Mouse (Mus musculus) lung, embryonic 15.5 days (tissue): ENCODE data around the gene Gcgr. TPM values are rescaled to one million over a fixed set of nuclear protein-coding genes. Genes with fewer than 3 reads are reported as not detected.
"Not testable (repeated sequence)": the region's sequence is repeated elsewhere in the genome, so short reads cannot be mapped to it uniquely, and the experiment has no call there.

ENCODE experiments used
- ATAC-seq: fragments of 200-750 bp; cut with Nextera tagmentation; 2 replicates; pipeline ENCODE4 v1.8.0; 2017; ENCODE audit warnings: moderate number of reproducible peaks, borderline replicate concordance; ENCODE audit not compliant: low FRiP score, low TSS enrichment; ENCODE audit errors: extremely low read depth
- H3K27ac ChIP-seq: fragments of 300-500 bp; sonication (generic); 2 replicates; pipeline ENCODE4 v1.5.1; 2015; ENCODE audit warnings: moderate library complexity, mild to moderate bottlenecking, inconsistent platforms
- H3K27me3 ChIP-seq: fragments of 300-500 bp; sonication (generic); 2 replicates; pipeline ENCODE4 v1.6.1; 2015; ENCODE audit warnings: inconsistent platforms
- H3K36me3 ChIP-seq: fragments of 300-500 bp; sonication (generic); 2 replicates; pipeline ENCODE4 v1.6.1; 2015; ENCODE audit warnings: inconsistent platforms
- H3K4me1 ChIP-seq: fragments of 300-500 bp; sonication (generic); 2 replicates; pipeline ENCODE4 v1.6.1; 2015; ENCODE audit warnings: inconsistent platforms
- H3K4me2 ChIP-seq: fragments of 300-500 bp; sonication (generic); 2 replicates; pipeline ENCODE4 v1.6.1; 2015; ENCODE audit warnings: inconsistent platforms, mild to moderate bottlenecking, moderate library complexity
- H3K4me3 ChIP-seq: fragments of 300-500 bp; sonication (generic); 2 replicates; pipeline ENCODE4 v1.5.1; 2015; ENCODE audit warnings: mild to moderate bottlenecking, inconsistent platforms
- H3K9ac ChIP-seq: fragments of 300-500 bp; sonication (generic); 2 replicates; pipeline ENCODE4 v1.6.1; 2015; ENCODE audit warnings: inconsistent platforms
- H3K9me3 ChIP-seq: fragments of 300-500 bp; sonication (generic); 2 replicates; pipeline ENCODE4 v1.6.1; 2016; ENCODE audit warnings: inconsistent platforms
- WGBS: fragments of 180-500 bp; shearing (Covaris S2); methylation state at CpG from one replicate; pipeline ENCODE4 v1.1.7; 2015; 5-methylcytosine and 5-hydroxymethylcytosine counted together
- polyA plus RNA-seq: library from polyadenylated mRNA; unstranded; fragments of >200 nt; fragmentation: Nextera tagmentation; extraction: Ambion mirVana; gene quantifications from 2 replicates; pipeline ENCODE4 v1.2.1, GENCODE M21; 2015

The Gcgr gene
- polyA plus RNA-seq, 1 experiment from 2014 or later = 1.1 TPM

- Histone ChIP-seq H3K27ac (no peak overlapping the region), H3K9me3 (no peaks in the 10 kb centered on the region), H3K9ac (no peak overlapping the region), H3K36me3 (peaks cover 12% of the 10 kb centered on the region), H3K27me3 (no peaks in the 10 kb centered on the region), H3K4me2 (no peak overlapping the region), H3K4me1 (peaks cover 9% of the 10 kb centered on the region), H3K4me3 (no peak overlapping the region)
- WGBS = 66% methylated on average over 7 of the region's 7 CpGs
- ATAC-seq = no peak
Measured at GRCm38 (mm10) chr11:120554834-120555233, 24.3 kb downstream of the Gcgr start.

GRCm38 (mm10) chr11:120555260-120555659 lies 24.8 kb downstream of the Gcgr start:
- H3K36me3 ChIP-seq = peaks cover 17% of the 10 kb centered on the region
- H3K9me3 ChIP-seq = no peaks in the 10 kb centered on the region
- no peak overlapping the region for H3K27ac ChIP-seq
- no peak overlapping the region for H3K4me2 ChIP-seq
- 65% methylated on average over 2 of the region's 2 CpGs for WGBS
- H3K4me3 ChIP-seq = no peak overlapping the region
- no peaks in the 10 kb centered on the region for H3K27me3 ChIP-seq
- no peak for ATAC-seq
- H3K4me1 ChIP-seq = peaks cover 5% of the 10 kb centered on the region
- H3K9ac ChIP-seq = no peak overlapping the region

- not testable (repeated sequence) for H3K4me1 ChIP-seq, ATAC-seq, H3K4me2 ChIP-seq, H3K27me3 ChIP-seq, H3K9me3 ChIP-seq, H3K4me3 ChIP-seq, H3K9ac ChIP-seq, H3K27ac ChIP-seq
- 86% methylated on average over 6 of the region's 6 CpGs for WGBS
- peaks cover 52% of the 10 kb centered on the region for H3K36me3 ChIP-seq
Measured at GRCm38 (mm10) chr11:120558843-120559242, 28.3 kb downstream of the Gcgr start.

GRCm38 (mm10) chr11:120560952-120561728 lies 30.6 kb downstream of the Gcgr start:
- no peak overlapping the region for H3K4me2 ChIP-seq
- H3K27me3 ChIP-seq = no peaks in the 10 kb centered on the region
- peaks cover 74% of the 10 kb centered on the region for H3K36me3 ChIP-seq
- H3K9ac ChIP-seq = no peak overlapping the region
- H3K27ac ChIP-seq = no peak overlapping the region
- H3K4me1 ChIP-seq = no peaks in the 10 kb centered on the region
- no peak for ATAC-seq
- no peaks in the 10 kb centered on the region for H3K9me3 ChIP-seq
- 91% methylated on average over 13 of the region's 13 CpGs for WGBS
- no peak overlapping the region for H3K4me3 ChIP-seq

GRCm38 (mm10) chr11:120562949-120563348 lies 32.5 kb downstream of the Gcgr start:
- ATAC-seq = no peak
- Histone ChIP-seq H3K4me2 (no peak overlapping the region), H3K36me3 (peaks cover 93% of the 10 kb centered on the region), H3K4me1 (no peaks in the 10 kb centered on the region), H3K27me3 (no peaks in the 10 kb centered on the region), H3K4me3 (no peak overlapping the region), H3K9ac (no peak overlapping the region), H3K27ac (no peak overlapping the region), H3K9me3 (no peaks in the 10 kb centered on the region)
- WGBS = 94% methylated on average over 13 of the region's 13 CpGs

- ATAC-seq = no peak
Measured at GRCm38 (mm10) chr11:120565114-120565513, 34.6 kb downstream of the Gcgr start.

GRCm38 (mm10) chr11:120568324-120568723 lies 37.8 kb downstream of the Gcgr start:
- no peaks in the 10 kb centered on the region for H3K27me3 ChIP-seq
- H3K9ac ChIP-seq = no peak overlapping the region
- no peak for ATAC-seq
- peaks cover 13% of the 10 kb centered on the region for H3K4me1 ChIP-seq
- no peak overlapping the region for H3K4me2 ChIP-seq
- no peaks in the 10 kb centered on the region for H3K9me3 ChIP-seq
- WGBS = 90% methylated on average over 6 of the region's 6 CpGs
- H3K4me3 ChIP-seq = no peak overlapping the region
- H3K27ac ChIP-seq = no peak overlapping the region
- peaks cover 76% of the 10 kb centered on the region for H3K36me3 ChIP-seq

More at GRCm38 (mm10) chr11:120565114-120565513, 34.6 kb downstream of the Gcgr start:
- no peak overlapping the region for H3K27ac ChIP-seq
- H3K27me3 ChIP-seq = no peaks in the 10 kb centered on the region
- 85% methylated on average over 9 of the region's 9 CpGs for WGBS
- peaks cover 94% of the 10 kb centered on the region for H3K36me3 ChIP-seq
- no peak overlapping the region for H3K4me2 ChIP-seq
- H3K9me3 ChIP-seq = no peaks in the 10 kb centered on the region
- H3K9ac ChIP-seq = no peak overlapping the region
- H3K4me3 ChIP-seq = no peak overlapping the region
- no peaks in the 10 kb centered on the region for H3K4me1 ChIP-seq

- peak overlapping the region; percentile 70 for H3K4me2 ChIP-seq
- peak overlapping the region; percentile 88 for H3K4me3 ChIP-seq
- H3K4me1 ChIP-seq = peaks cover 21% of the 10 kb centered on the region
- peaks cover 49% of the 10 kb centered on the region for H3K36me3 ChIP-seq
- no peaks in the 10 kb centered on the region for H3K9me3 ChIP-seq
- H3K27me3 ChIP-seq = no peaks in the 10 kb centered on the region
- H3K27ac ChIP-seq = no peak overlapping the region
- peak overlapping the region; percentile 94 for H3K9ac ChIP-seq
- ATAC-seq = no peak
- 45% methylated on average over 3 of the region's 3 CpGs for WGBS
Measured at GRCm38 (mm10) chr11:120571122-120571521, 40.6 kb downstream of the Gcgr start.

GRCm38 (mm10) chr11:120571754-120572416 lies 41.4 kb downstream of the Gcgr start:
- H3K4me2 ChIP-seq = peak overlapping the region; percentile 70
- peaks cover 21% of the 10 kb centered on the region for H3K4me1 ChIP-seq
- no peak for ATAC-seq
- no peaks in the 10 kb centered on the region for H3K27me3 ChIP-seq
- peak overlapping the region; percentile 93 for H3K27ac ChIP-seq
- H3K9ac ChIP-seq = peak overlapping the region; percentile 94
- peak overlapping the region; percentile 88 for H3K4me3 ChIP-seq
- WGBS = 5% methylated on average over 11 of the region's 11 CpGs
- H3K9me3 ChIP-seq = no peaks in the 10 kb centered on the region
- peaks cover 41% of the 10 kb centered on the region for H3K36me3 ChIP-seq

GRCm38 (mm10) chr11:120572417-120572751 lies 41.9 kb downstream of the Gcgr start:
- no peaks in the 10 kb centered on the region for H3K9me3 ChIP-seq
- WGBS = 0% methylated on average over 23 of the region's 24 CpGs
- peak overlapping the region; percentile 94 for H3K9ac ChIP-seq
- peaks cover 40% of the 10 kb centered on the region for H3K36me3 ChIP-seq
- H3K27me3 ChIP-seq = no peaks in the 10 kb centered on the region
- peak overlapping the region; percentile 88 for H3K4me3 ChIP-seq
- H3K4me2 ChIP-seq = peak overlapping the region; percentile 70
- H3K4me1 ChIP-seq = peaks cover 21% of the 10 kb centered on the region
- peak overlapping the region; percentile 93 for H3K27ac ChIP-seq
- ATAC-seq = peak; percentile 32

GRCm38 (mm10) chr11:120572752-120573584 lies 42.5 kb downstream of the Gcgr start, which contains the start of gene P4hb:
TSS of gene P4hb (minus strand) at chr11:120573253.
- under 1% methylated on average over 94 of the region's 94 CpGs for WGBS
- peaks cover 40% of the 10 kb centered on the region for H3K36me3 ChIP-seq
- H3K4me3 ChIP-seq = peak within 1 kb of the TSS; percentile 88
- H3K27ac ChIP-seq = peak within 1 kb of the TSS; percentile 93
- peak within 1 kb of the TSS; percentile 76 for H3K4me2 ChIP-seq
- peaks cover 21% of the 10 kb centered on the region for H3K4me1 ChIP-seq
- ATAC-seq = peak; percentile 97
- H3K9me3 ChIP-seq = no peaks in the 10 kb centered on the region
- H3K9ac ChIP-seq = peak within 1 kb of the TSS; percentile 94
- no peaks in the 10 kb centered on the region for H3K27me3 ChIP-seq
